Mouse (Mus musculus): ENCODE measurements around the gene Tomm7. TPM values are rescaled to one million over a fixed set of nuclear protein-coding genes. Genes with fewer than 3 reads are reported as not detected.

Gene Tomm7
- total and polyA plus RNA-seq, 3 experiments = 133 to 184 (median 142) TPM

DNA sequence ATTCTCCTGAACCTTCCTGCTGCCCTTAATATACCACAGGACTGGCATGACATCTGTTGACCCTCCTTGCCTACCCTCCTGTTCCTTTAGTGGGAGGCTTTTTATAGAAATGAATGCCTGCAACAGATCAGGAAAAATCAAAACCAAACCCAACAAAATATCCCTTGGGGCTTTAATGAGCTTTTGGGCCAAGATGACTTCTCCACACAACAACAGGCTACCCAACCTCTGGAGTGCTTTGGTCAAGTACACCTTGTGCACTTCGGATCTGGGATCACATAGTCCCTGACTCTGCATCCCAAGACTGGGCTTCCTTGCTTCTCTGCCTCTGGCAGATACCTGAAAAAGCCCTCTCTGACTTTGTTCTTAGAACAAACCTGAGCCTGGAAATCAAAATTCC lies 12.2 kb upstream of the Tomm7 start:
- no peak overlapping the region for H3K9ac ChIP-seq (ENCODE audit: insufficient read depth, low read depth)

DNA sequence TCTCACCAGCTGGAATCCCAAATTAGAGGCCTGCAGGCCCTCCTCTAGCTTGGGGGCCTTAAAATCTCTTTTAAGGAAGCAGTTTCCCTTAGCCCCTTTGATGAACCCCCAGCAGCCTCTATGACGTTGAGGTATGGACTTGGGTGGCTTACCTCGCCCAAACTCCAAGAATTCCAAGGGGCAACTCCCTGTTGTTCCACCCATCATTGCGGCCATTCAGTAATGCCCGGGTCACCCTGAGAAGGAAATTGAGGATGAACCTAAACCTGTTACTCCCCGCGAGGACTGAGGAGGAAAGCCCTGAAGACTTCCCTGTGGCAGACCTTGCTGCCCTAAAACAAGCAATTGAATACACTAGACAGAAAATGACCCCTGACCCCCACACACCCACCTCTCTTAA lies 11.5 kb upstream of the Tomm7 start:
- dilution Hi-C loops (cut with MboI; ENCODE audit: extremely low pct_ligation_motif_present, extremely low pct_unique_long_range_greater_than_20kb, low sequenced_read_pairs) = no loop called here
- Histone ChIP-seq H3K27ac (ENCODE audit: insufficient read depth, low read depth) (no peak overlapping the region), H3K9me3 (replicated peaks; ENCODE audit: low read length) (no peaks in the 10 kb centered on the region), H3K4me1 (ENCODE audit: control insufficient read depth in 1 of 2, insufficient read depth in 2 of 2) (peaks cover 3 to 42% of the 10 kb centered on the region in 2 experiments; a peak in 3 of 4 replicates), H3K36me3 (replicated peaks in 1 of 2; ENCODE audit: control insufficient read depth in 1 of 2, insufficient read depth in 1 of 2, low read length in 1 of 2) (peaks cover 68 to 79% of the 10 kb centered on the region in 2 experiments), H3K79me2 (replicated peaks; ENCODE audit: control insufficient read depth, extremely low read depth, insufficient read depth, poor library complexity, severe bottlenecking) (peaks cover 26% of the 10 kb centered on the region), H3K4me2 (ENCODE audit: insufficient read depth, low read depth, poor library complexity, severe bottlenecking) (no peak overlapping the region), H3K27me3 (replicated peaks) (no peaks in the 10 kb centered on the region), H3K9ac (ENCODE audit: insufficient read depth, low read depth) (no peak overlapping the region), H3K4me3 (replicated peaks in 1 of 3; ENCODE audit: low read depth in 2 of 3, low read length in 2 of 3, poor library complexity in 1 of 3) (no peak overlapping the region)
- TF ChIP-seq ZNF384 (IDR thresholded peaks at IDR 0.05; ENCODE audit: low read depth, low read length) (no peak), MXI1 (IDR thresholded peaks at IDR 0.05; ENCODE audit: low read depth, low read length) (no peak), MAX (IDR thresholded peaks at IDR 0.05; ENCODE audit: low read length) (no peak), TBP (conservative IDR thresholded peaks at IDR 0.05; ENCODE audit: low read depth, low read length) (no peak), CHD2 (IDR thresholded peaks at IDR 0.05; ENCODE audit: low read length) (no peak), ZMIZ1 (IDR thresholded peaks at IDR 0.05; ENCODE audit: low read depth, low read length) (no peak), ZC3H11A (IDR thresholded peaks at IDR 0.05; ENCODE audit: low read depth, low read length) (no peak), HCFC1 (IDR thresholded peaks at IDR 0.05; ENCODE audit: low read depth, low read length) (no peak), CHD1 (IDR thresholded peaks at IDR 0.05; ENCODE audit: low read depth, low read length) (no peak), SMC3 (IDR thresholded peaks at IDR 0.05; ENCODE audit: low read depth, low read length) (no peak), USF2 (conservative IDR thresholded peaks at IDR 0.05; ENCODE audit: low read depth, low read length) (no peak), UBTF (IDR thresholded peaks at IDR 0.05; ENCODE audit: low read depth, low read length) (no peak), ETS1 (conservative IDR thresholded peaks at IDR 0.05; ENCODE audit: low read depth, low read length) (no peak), TCF12 (IDR thresholded peaks at IDR 0.05; ENCODE audit: low read depth, low read length) (no peak), POLR2A (IDR thresholded peaks at IDR 0.05; ENCODE audit: low read depth, low read length) (no peak; the same call in none of the 2 replicates), JUND (conservative IDR thresholded peaks at IDR 0.05; ENCODE audit: low read depth, low read length) (no peak), JUN (IDR thresholded peaks at IDR 0.05; ENCODE audit: insufficient read depth, low read depth, low read length) (no peak), ELF1 (IDR thresholded peaks at IDR 0.05; ENCODE audit: low read depth, low read length) (no peak), MAFK (IDR thresholded peaks at IDR 0.05; ENCODE audit: insufficient replicate concordance, low read length) (no peak), POLR2AphosphoS2 (IDR thresholded peaks at IDR 0.05; ENCODE audit: low read depth, low read length) (no peak)
- in situ Hi-C loops (cut with MboI; ENCODE audit: low pct_ligation_motif_present, low pct_unique_long_range_greater_than_20kb, low sequenced_read_pairs) = loop anchor here (10.0 kb wide), 1 partner anchor 309 kb away; the partner anchor contains the start of gene Nupl2
- no peak for DNase-seq (ENCODE audit: extremely low read depth)

More for the DNA sequence above, 12.2 kb upstream of the Tomm7 start:
- Histone ChIP-seq H3K9me3 (replicated peaks; ENCODE audit: low read length) (no peaks in the 10 kb centered on the region), H3K27ac (ENCODE audit: insufficient read depth, low read depth) (no peak overlapping the region; the same call in 1 of the 2 replicates), H3K4me1 (ENCODE audit: control insufficient read depth in 1 of 2, insufficient read depth in 2 of 2) (peaks cover 3 to 45% of the 10 kb centered on the region in 2 experiments; a peak in 3 of 4 replicates), H3K4me2 (ENCODE audit: insufficient read depth, low read depth, poor library complexity, severe bottlenecking) (no peak overlapping the region), H3K36me3 (replicated peaks in 1 of 2; ENCODE audit: control insufficient read depth in 1 of 2, insufficient read depth in 1 of 2, low read length in 1 of 2) (peaks cover 72 to 84% of the 10 kb centered on the region in 2 experiments), H3K27me3 (replicated peaks) (no peaks in the 10 kb centered on the region), H3K4me3 (replicated peaks in 1 of 3; ENCODE audit: low read depth in 2 of 3, low read length in 2 of 3, poor library complexity in 1 of 3) (no peak overlapping the region), H3K79me2 (replicated peaks; ENCODE audit: control insufficient read depth, extremely low read depth, insufficient read depth, poor library complexity, severe bottlenecking) (peaks cover 19% of the 10 kb centered on the region)
- dilution Hi-C loops (cut with MboI; ENCODE audit: extremely low pct_ligation_motif_present, extremely low pct_unique_long_range_greater_than_20kb, low sequenced_read_pairs) = no loop called here
- in situ Hi-C loops (cut with MboI; ENCODE audit: low pct_ligation_motif_present, low pct_unique_long_range_greater_than_20kb, low sequenced_read_pairs) = loop anchor here (10.0 kb wide), 1 partner anchor 309 kb away; the partner anchor contains the start of gene Nupl2
- DNase-seq (ENCODE audit: extremely low read depth) = no peak
- TF ChIP-seq MAX (IDR thresholded peaks at IDR 0.05; ENCODE audit: low read length) (no peak), EP300 (IDR thresholded peaks at IDR 0.05; ENCODE audit: low read length) (no peak), ZC3H11A (IDR thresholded peaks at IDR 0.05; ENCODE audit: low read depth, low read length) (no peak), POLR2AphosphoS2 (IDR thresholded peaks at IDR 0.05; ENCODE audit: low read depth, low read length) (peak; percentile 50; the same call in 1 of the 2 replicates), RCOR1 (conservative IDR thresholded peaks at IDR 0.05; ENCODE audit: low read depth, low read length) (no peak), HCFC1 (IDR thresholded peaks at IDR 0.05; ENCODE audit: low read depth, low read length) (no peak), ZNF384 (IDR thresholded peaks at IDR 0.05; ENCODE audit: low read depth, low read length) (no peak), IRF4 (IDR thresholded peaks at IDR 0.05; ENCODE audit: low read depth, low read length) (no peak), TBP (conservative IDR thresholded peaks at IDR 0.05; ENCODE audit: low read depth, low read length) (no peak)

All from CH12.LX (cell line).